Mouse (Mus musculus) left cerebral cortex, adult 8-10 months (tissue): ENCODE data around the gene Muc13. TPM values are rescaled to one million over a fixed set of nuclear protein-coding genes. Genes with fewer than 3 reads are reported as not detected.

Experiments
- DNase-seq, 2 experiments: peaks; one replicate each; pipeline ENCODE4 v3.0.0; 2022; ENCODE audit warnings: low spot score in 2 of 2
- total RNA-seq, 4 experiments: library from RNA; stranded (reverse); gene quantifications; 2 replicates each; pipeline ENCODE4 v1.2.4; 2022

Muc13 gene
- total RNA-seq, 4 experiments from 2014 or later, result 0.11 TPM; not detected in 3

- DNase-seq, result peak; percentile 42 to 92
Measured at GRCm38 (mm10) chr16:33859988-33860700, 66.3 kb downstream of the Muc13 start.

GRCm38 (mm10) chr16:33862406-33862805 lies 68.6 kb downstream of the Muc13 start:
- no peak for DNase-seq

GRCm38 (mm10) chr16:33863208-33863751 lies 69.4 kb downstream of the Muc13 start:
- no peak for DNase-seq

Other genes starting within 250 kb of the Muc13 start
- 10 to 100 TPM; 28.1 to 32.8 (median 31.7) TPM for gene Heg1, start 109.7 kb upstream of the Muc13 start, total RNA-seq
- 10 to 100 TPM; 42.5 to 81.2 (median 53.6) TPM for gene Itgb5, start 35.6 kb downstream of the Muc13 start, total RNA-seq
- 10 to 100 TPM; 13.0 to 13.5 (median 13.2) TPM for gene Umps, start 173.0 kb downstream of the Muc13 start, total RNA-seq